Mouse (Mus musculus): ENCODE data around the gene Cadps. TPM values are rescaled to one million over a fixed set of nuclear protein-coding genes. Genes with fewer than 3 reads are reported as not detected.

Gene Cadps
- polyA plus RNA-seq, 1 experiment, result not detected

DNA sequence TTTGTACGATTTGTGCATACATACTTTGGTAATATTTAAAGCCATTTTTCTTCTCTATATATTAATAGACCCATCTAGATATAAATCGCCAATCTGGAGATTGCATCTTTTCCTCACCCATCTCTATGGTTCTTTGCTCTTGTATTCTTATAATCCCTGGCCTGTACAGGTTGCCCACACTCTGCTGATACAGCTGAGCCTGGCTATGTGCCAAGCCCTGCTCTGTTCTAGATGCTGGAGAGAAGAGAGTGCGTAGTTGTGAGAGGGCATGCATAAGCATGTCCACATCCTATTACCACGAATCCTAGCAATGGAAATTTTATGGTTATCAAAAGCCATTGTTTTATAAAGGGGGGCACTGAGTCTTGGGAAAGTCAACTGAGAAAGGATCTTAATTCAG lies 360.7 kb downstream of the Cadps start:
- H3ac ChIP-seq (ENCODE audit: control insufficient read depth, insufficient read length, low read depth), result no peak overlapping the region
- H3K79me2 ChIP-seq (ENCODE audit: control insufficient read depth, insufficient read depth), result no peaks in the 10 kb centered on the region
- no peak overlapping the region for H3K4me3 ChIP-seq (ENCODE audit: insufficient read depth, poor library complexity, severe bottlenecking)
- TF ChIP-seq FOSL1 (IDR thresholded peaks at IDR 0.05; ENCODE audit: insufficient read depth, low read length, poor library complexity, severe bottlenecking), result no peak
- no peak for TF ChIP-seq MYOG (IDR thresholded peaks at IDR 0.05; ENCODE audit: control insufficient read depth, extremely low read depth, insufficient read length)
- no peak for TF ChIP-seq MYOD1 (IDR thresholded peaks at IDR 0.05; ENCODE audit: control insufficient read depth, insufficient read length, low read depth)
- no peak for TF ChIP-seq CEBPB (IDR thresholded peaks at IDR 0.05; ENCODE audit: low read depth)
- no peak for TF ChIP-seq MAX (IDR thresholded peaks at IDR 0.05)
- no peak for TF ChIP-seq USF1 (IDR thresholded peaks at IDR 0.05; ENCODE audit: low read depth)
- TF ChIP-seq CTCF (IDR thresholded peaks at IDR 0.05; ENCODE audit: control insufficient read depth, insufficient read depth, insufficient read length), result no peak
- H3K79me3 ChIP-seq (ENCODE audit: low read depth), result no peaks in the 10 kb centered on the region
- no peaks in the 10 kb centered on the region for H3K36me3 ChIP-seq (ENCODE audit: control insufficient read depth, insufficient read depth)
- H3K27me3 ChIP-seq (ENCODE audit: control insufficient read depth, insufficient read depth, insufficient read length), result no peaks in the 10 kb centered on the region

DNA sequence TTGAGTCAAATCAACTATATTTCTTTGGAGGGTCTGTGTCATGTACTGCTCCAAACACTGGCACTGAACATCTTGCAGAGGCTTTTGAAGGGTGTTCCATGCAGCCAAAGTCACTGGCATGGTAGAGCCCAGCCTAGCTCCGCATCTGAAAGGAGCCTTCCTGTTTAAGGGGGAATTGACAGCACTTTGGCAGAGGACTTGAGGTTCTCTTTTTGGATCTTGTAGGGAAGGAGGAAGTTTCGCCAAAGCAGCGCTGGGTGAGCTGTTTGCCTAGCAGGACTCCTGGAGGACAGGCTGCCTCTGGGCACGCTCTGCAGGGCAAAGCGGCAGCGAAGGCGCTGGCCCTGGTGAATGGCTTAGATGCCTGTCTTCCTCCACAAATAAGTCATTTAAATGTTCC lies 363.2 kb downstream of the Cadps start:
- TF ChIP-seq MYOD1 (IDR thresholded peaks at IDR 0.05; ENCODE audit: control insufficient read depth, insufficient read length, low read depth), result no peak
- TF ChIP-seq MAX (IDR thresholded peaks at IDR 0.05), result no peak
- TF ChIP-seq FOSL1 (IDR thresholded peaks at IDR 0.05; ENCODE audit: insufficient read depth, low read length, poor library complexity, severe bottlenecking), result no peak
- TF ChIP-seq USF1 (IDR thresholded peaks at IDR 0.05; ENCODE audit: low read depth), result no peak
- TF ChIP-seq MYOG (IDR thresholded peaks at IDR 0.05; ENCODE audit: control insufficient read depth, extremely low read depth, insufficient read length), result no peak
- Histone ChIP-seq H3K79me2 (ENCODE audit: control insufficient read depth, insufficient read depth) (no peaks in the 10 kb centered on the region), H3ac (ENCODE audit: control insufficient read depth, insufficient read length, low read depth) (no peak overlapping the region), H3K27me3 (ENCODE audit: control insufficient read depth, insufficient read depth, insufficient read length) (no peaks in the 10 kb centered on the region), H3K79me3 (ENCODE audit: low read depth) (no peaks in the 10 kb centered on the region), H3K4me3 (ENCODE audit: insufficient read depth, poor library complexity, severe bottlenecking) (no peak overlapping the region), H3K36me3 (ENCODE audit: control insufficient read depth, insufficient read depth) (no peaks in the 10 kb centered on the region)

DNA sequence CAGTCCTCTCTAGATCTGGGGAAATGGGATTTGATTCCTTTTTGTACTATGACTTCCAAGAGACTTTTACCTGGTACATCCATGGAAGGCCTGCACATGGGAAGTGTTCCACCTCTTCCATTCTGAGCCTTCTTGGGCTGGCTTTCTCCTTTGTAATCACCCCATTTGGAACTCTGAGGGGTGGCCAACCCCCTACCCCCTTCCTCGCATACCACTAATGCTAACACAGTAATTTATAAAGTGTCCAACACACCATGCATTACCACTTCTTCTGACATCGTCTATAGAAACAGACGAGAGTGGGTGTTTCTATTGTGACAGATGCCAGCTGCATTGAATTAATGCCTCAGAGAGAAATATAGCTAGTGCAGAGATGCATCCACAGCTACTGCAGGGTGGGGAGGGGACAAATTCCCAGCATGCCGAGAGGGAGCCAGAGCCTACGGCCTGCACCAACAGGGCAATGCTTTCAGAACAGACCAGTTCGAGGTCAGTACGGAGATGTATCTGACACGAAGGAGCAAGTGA lies 367.8 kb downstream of the Cadps start:
- TF ChIP-seq USF1 (IDR thresholded peaks at IDR 0.05; ENCODE audit: low read depth), result no peak
- TF ChIP-seq FOSL1 (IDR thresholded peaks at IDR 0.05; ENCODE audit: insufficient read depth, low read length, poor library complexity, severe bottlenecking), result no peak
- TF ChIP-seq MYOG (IDR thresholded peaks at IDR 0.05; ENCODE audit: control insufficient read depth, extremely low read depth, insufficient read length), result no peak
- TF ChIP-seq MYOD1 (IDR thresholded peaks at IDR 0.05; ENCODE audit: control insufficient read depth, insufficient read length, low read depth), result no peak
- TF ChIP-seq CTCF (IDR thresholded peaks at IDR 0.05; ENCODE audit: control insufficient read depth, insufficient read depth, insufficient read length), result no peak
- TF ChIP-seq CEBPB (IDR thresholded peaks at IDR 0.05; ENCODE audit: low read depth), result no peak
- no peak for TF ChIP-seq MAX (IDR thresholded peaks at IDR 0.05)
- no peak overlapping the region for H3ac ChIP-seq (ENCODE audit: control insufficient read depth, insufficient read length, low read depth)
- H3K27me3 ChIP-seq (ENCODE audit: control insufficient read depth, insufficient read depth, insufficient read length), result no peaks in the 10 kb centered on the region
- no peak overlapping the region for H3K4me3 ChIP-seq (ENCODE audit: insufficient read depth, poor library complexity, severe bottlenecking)
- H3K79me2 ChIP-seq (ENCODE audit: control insufficient read depth, insufficient read depth), result no peaks in the 10 kb centered on the region
- H3K79me3 ChIP-seq (ENCODE audit: low read depth), result no peaks in the 10 kb centered on the region
- H3K36me3 ChIP-seq (ENCODE audit: control insufficient read depth, insufficient read depth), result no peaks in the 10 kb centered on the region

DNA sequence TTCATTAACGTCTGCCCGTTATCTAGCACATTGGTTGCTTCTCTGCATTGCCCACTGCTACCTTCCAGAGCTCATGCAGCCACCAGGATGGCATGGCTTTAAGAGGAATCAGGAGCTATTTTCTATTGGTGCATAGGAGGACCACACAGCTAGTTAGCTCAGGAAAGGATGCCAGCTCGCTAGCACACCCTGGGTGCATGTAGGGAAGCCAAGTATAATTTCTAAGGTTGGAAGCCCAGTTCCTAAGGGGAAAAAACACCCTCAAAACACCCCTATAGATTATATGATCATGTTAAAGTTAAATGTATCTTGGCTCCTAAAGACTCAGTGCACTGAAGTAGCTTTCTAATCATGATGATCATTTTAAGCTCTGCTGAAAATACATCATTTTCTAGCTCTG lies 372.1 kb downstream of the Cadps start:
- Histone ChIP-seq H3K79me2 (ENCODE audit: control insufficient read depth, insufficient read depth) (no peaks in the 10 kb centered on the region), H3K4me3 (ENCODE audit: insufficient read depth, poor library complexity, severe bottlenecking) (no peak overlapping the region), H3K36me3 (ENCODE audit: control insufficient read depth, insufficient read depth) (no peaks in the 10 kb centered on the region), H3K79me3 (ENCODE audit: low read depth) (no peaks in the 10 kb centered on the region), H3ac (ENCODE audit: control insufficient read depth, insufficient read length, low read depth) (no peak overlapping the region), H3K27me3 (ENCODE audit: control insufficient read depth, insufficient read depth, insufficient read length) (no peaks in the 10 kb centered on the region)
- TF ChIP-seq CTCF (IDR thresholded peaks at IDR 0.05; ENCODE audit: control insufficient read depth, insufficient read depth, insufficient read length) (no peak), FOSL1 (IDR thresholded peaks at IDR 0.05; ENCODE audit: insufficient read depth, low read length, poor library complexity, severe bottlenecking) (no peak), MYOG (IDR thresholded peaks at IDR 0.05; ENCODE audit: control insufficient read depth, extremely low read depth, insufficient read length) (no peak), MAX (IDR thresholded peaks at IDR 0.05) (no peak), CEBPB (IDR thresholded peaks at IDR 0.05; ENCODE audit: low read depth) (no peak), MYOD1 (IDR thresholded peaks at IDR 0.05; ENCODE audit: control insufficient read depth, insufficient read length, low read depth) (no peak), USF1 (IDR thresholded peaks at IDR 0.05; ENCODE audit: low read depth) (no peak)

DNA sequence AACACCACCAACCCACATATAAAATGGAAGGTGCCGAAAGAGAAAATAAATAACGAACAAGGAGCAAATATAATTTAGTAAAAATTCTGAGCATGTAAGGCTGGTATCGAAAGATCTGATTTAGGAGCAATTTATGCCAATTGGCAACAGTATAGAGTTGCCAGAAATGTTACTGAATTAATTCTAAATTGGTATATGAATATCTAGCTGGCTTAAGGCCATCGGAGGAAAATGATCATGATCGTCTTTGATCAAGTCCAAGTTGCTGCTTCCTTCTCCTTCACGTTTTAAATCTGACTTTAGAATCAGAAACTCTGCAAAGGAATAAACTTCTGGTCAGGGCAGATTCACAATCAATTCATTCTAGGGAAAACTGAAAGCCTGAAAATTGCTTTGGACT lies 374.0 kb downstream of the Cadps start:
- H3K36me3 ChIP-seq (ENCODE audit: control insufficient read depth, insufficient read depth), result no peaks in the 10 kb centered on the region
- no peak for TF ChIP-seq MYOD1 (IDR thresholded peaks at IDR 0.05; ENCODE audit: control insufficient read depth, insufficient read length, low read depth)
- no peak for TF ChIP-seq CEBPB (IDR thresholded peaks at IDR 0.05; ENCODE audit: low read depth)
- no peak for TF ChIP-seq MAX (IDR thresholded peaks at IDR 0.05)
- TF ChIP-seq MYOG (IDR thresholded peaks at IDR 0.05; ENCODE audit: control insufficient read depth, extremely low read depth, insufficient read length), result no peak
- TF ChIP-seq FOSL1 (IDR thresholded peaks at IDR 0.05; ENCODE audit: insufficient read depth, low read length, poor library complexity, severe bottlenecking), result no peak
- TF ChIP-seq CTCF (IDR thresholded peaks at IDR 0.05; ENCODE audit: control insufficient read depth, insufficient read depth, insufficient read length), result no peak
- TF ChIP-seq USF1 (IDR thresholded peaks at IDR 0.05; ENCODE audit: low read depth), result no peak
- H3ac ChIP-seq (ENCODE audit: control insufficient read depth, insufficient read length, low read depth), result no peak overlapping the region
- no peak overlapping the region for H3K4me3 ChIP-seq (ENCODE audit: insufficient read depth, poor library complexity, severe bottlenecking)
- no peaks in the 10 kb centered on the region for H3K79me2 ChIP-seq (ENCODE audit: control insufficient read depth, insufficient read depth)
- no peaks in the 10 kb centered on the region for H3K27me3 ChIP-seq (ENCODE audit: control insufficient read depth, insufficient read depth, insufficient read length)
- no peaks in the 10 kb centered on the region for H3K79me3 ChIP-seq (ENCODE audit: low read depth)

DNA sequence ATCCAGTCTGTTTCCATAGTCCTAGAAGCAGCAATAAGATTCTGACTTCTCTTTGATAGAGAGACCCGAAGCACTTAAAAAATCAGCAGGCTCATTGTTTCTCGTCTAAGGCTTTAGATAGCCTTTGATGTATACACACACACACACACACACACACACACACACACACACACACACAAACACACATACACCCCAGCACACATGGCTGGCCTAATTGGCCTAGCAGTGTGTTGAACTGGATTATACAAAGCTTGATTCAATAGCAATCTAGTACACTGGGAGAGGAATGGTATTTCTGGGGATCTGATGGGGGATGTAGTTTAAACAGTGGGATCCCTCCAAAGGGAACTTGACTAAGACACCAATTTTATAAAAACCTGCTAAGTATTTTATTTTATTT lies 381.9 kb downstream of the Cadps start:
- H3K27me3 ChIP-seq (ENCODE audit: control insufficient read depth, insufficient read depth, insufficient read length), result no peaks in the 10 kb centered on the region
- no peak overlapping the region for H3ac ChIP-seq (ENCODE audit: control insufficient read depth, insufficient read length, low read depth)
- TF ChIP-seq CEBPB (IDR thresholded peaks at IDR 0.05; ENCODE audit: low read depth), result no peak
- no peak for TF ChIP-seq USF1 (IDR thresholded peaks at IDR 0.05; ENCODE audit: low read depth)
- no peak for TF ChIP-seq MYOD1 (IDR thresholded peaks at IDR 0.05; ENCODE audit: control insufficient read depth, insufficient read length, low read depth)
- no peak for TF ChIP-seq MAX (IDR thresholded peaks at IDR 0.05)
- TF ChIP-seq CTCF (IDR thresholded peaks at IDR 0.05; ENCODE audit: control insufficient read depth, insufficient read depth, insufficient read length), result no peak
- no peak for TF ChIP-seq MYOG (IDR thresholded peaks at IDR 0.05; ENCODE audit: control insufficient read depth, extremely low read depth, insufficient read length)
- no peak for TF ChIP-seq FOSL1 (IDR thresholded peaks at IDR 0.05; ENCODE audit: insufficient read depth, low read length, poor library complexity, severe bottlenecking)
- H3K79me2 ChIP-seq (ENCODE audit: control insufficient read depth, insufficient read depth), result no peaks in the 10 kb centered on the region
- H3K79me3 ChIP-seq (ENCODE audit: low read depth), result no peaks in the 10 kb centered on the region
- no peaks in the 10 kb centered on the region for H3K36me3 ChIP-seq (ENCODE audit: control insufficient read depth, insufficient read depth)
- no peak overlapping the region for H3K4me3 ChIP-seq (ENCODE audit: insufficient read depth, poor library complexity, severe bottlenecking)
